Mouse (Mus musculus): ENCODE measurements around the gene Dexi.

The Dexi gene

GRCm38 (mm10) chr16:10540763-10541597 is 1.9 kb downstream of the Dexi start:
- DNase-seq (ENCODE audit: low spot score in 2 of 2), result no peak

- no peak for DNase-seq (ENCODE audit: low spot score in 2 of 2)
Observed at GRCm38 (mm10) chr16:10536961-10537360, 5.9 kb downstream of the Dexi start.

- DNase-seq (ENCODE audit: low spot score in 2 of 2), result no peak
Observed at GRCm38 (mm10) chr16:10536323-10536722, 6.5 kb downstream of the Dexi start.

- no peak for DNase-seq (ENCODE audit: low spot score in 2 of 2)
Observed at GRCm38 (mm10) chr16:10534567-10534966, 8.3 kb downstream of the Dexi start.

- no peak for DNase-seq (ENCODE audit: low spot score in 2 of 2)
Observed at GRCm38 (mm10) chr16:10533781-10534180, 9.1 kb downstream of the Dexi start.

GRCm38 (mm10) chr16:10530179-10530578 is 12.7 kb downstream of the Dexi start:
- DNase-seq (ENCODE audit: low spot score in 2 of 2), result no peak

GRCm38 (mm10) chr16:10528382-10528781 is 14.5 kb downstream of the Dexi start:
- no peak for DNase-seq (ENCODE audit: low spot score in 2 of 2)

- no peak for DNase-seq (ENCODE audit: low spot score in 2 of 2)
Observed at GRCm38 (mm10) chr16:10527046-10527644, 15.7 kb downstream of the Dexi start.

GRCm38 (mm10) chr16:10525610-10525980 is 17.3 kb downstream of the Dexi start:
- DNase-seq (ENCODE audit: low spot score in 2 of 2), result no peak

- DNase-seq (ENCODE audit: low spot score in 2 of 2), result no peak
Observed at GRCm38 (mm10) chr16:10524866-10525609, 17.8 kb downstream of the Dexi start.

GRCm38 (mm10) chr16:10523650-10524049 is 19.2 kb downstream of the Dexi start:
- no peak for DNase-seq (ENCODE audit: low spot score in 2 of 2)

- DNase-seq (ENCODE audit: low spot score in 2 of 2), result peak; percentile 58 to 75
Observed at GRCm38 (mm10) chr16:10522811-10523210, 20.0 kb downstream of the Dexi start.

- DNase-seq (ENCODE audit: low spot score in 2 of 2), result peak; percentile 42 to 68
Observed at GRCm38 (mm10) chr16:10520908-10521614, 21.8 kb downstream of the Dexi start.

GRCm38 (mm10) chr16:10518030-10518429 is 24.8 kb downstream of the Dexi start:
- peak in 1 of 2 experiments; percentile 19 for DNase-seq (ENCODE audit: low spot score in 2 of 2)

- DNase-seq (ENCODE audit: low spot score in 2 of 2), result peak; percentile 14 to 39
Observed at GRCm38 (mm10) chr16:10515953-10516572, 26.8 kb downstream of the Dexi start.

- no peak for DNase-seq (ENCODE audit: low spot score in 2 of 2)
Observed at GRCm38 (mm10) chr16:10511134-10511520, 31.7 kb downstream of the Dexi start.

- no peak for DNase-seq (ENCODE audit: low spot score in 2 of 2)
Observed at GRCm38 (mm10) chr16:10510477-10511133, 32.2 kb downstream of the Dexi start.

GRCm38 (mm10) chr16:10508691-10509090 is 34.2 kb downstream of the Dexi start:
- DNase-seq (ENCODE audit: low spot score in 2 of 2), result no peak

- no peak for DNase-seq (ENCODE audit: low spot score in 2 of 2)
Observed at GRCm38 (mm10) chr16:10507445-10507844, 35.4 kb downstream of the Dexi start.

- no peak for DNase-seq (ENCODE audit: low spot score in 2 of 2)
Observed at GRCm38 (mm10) chr16:10503058-10503457, 39.8 kb downstream of the Dexi start.

GRCm38 (mm10) chr16:10501865-10502264 is 41.0 kb downstream of the Dexi start:
- DNase-seq (ENCODE audit: low spot score in 2 of 2), result peak in 1 of 2 experiments; percentile 27

Data from spleen, postnatal 14 days (tissue).